Mouse (Mus musculus): ENCODE data around the gene Gse1.

DNA sequence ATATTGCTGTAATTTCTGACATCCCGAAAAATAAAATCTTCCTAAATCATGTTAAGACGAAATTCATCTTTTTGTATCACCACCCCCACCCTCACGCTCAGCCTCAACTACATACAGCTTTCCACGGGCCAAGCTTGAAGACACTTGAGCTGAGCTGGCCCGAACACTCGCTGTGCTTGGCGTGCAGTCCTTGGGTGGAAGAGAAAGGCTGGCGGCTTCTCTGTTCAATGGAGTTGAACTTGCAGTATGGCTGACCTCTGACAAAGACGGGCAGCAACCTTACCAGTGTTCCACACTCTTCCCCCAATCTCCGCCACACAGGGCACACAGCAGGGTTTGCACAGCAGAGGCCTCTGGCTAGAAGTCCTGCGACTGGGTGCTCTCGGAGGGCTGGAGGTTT lies 353.1 kb downstream of the Gse1 start:
- TF ChIP-seq CTCF (conservative IDR thresholded peaks at IDR 0.05; ENCODE audit: low read length) (no peak), POU5F1 (IDR thresholded peaks at IDR 0.05; ENCODE audit: borderline replicate concordance, low read length) (no peak)

All from E14TG2a.4 (cell line).